ENCODE assay signal across 26 mouse cellular contexts in genomic region chr10:98291617-98292016, GRCm38 (mm10).
DNase-seq lines count a peak whose midpoint lies in the region; ATAC-seq and TF ChIP-seq lines count a peak whose summit lies in the region.
"Had no signal": no experiment of that assay in that cellular context is flagged by ENCODE, and none has a peak within 500 bp of the region (broad histone marks: within the 10 kb centered on the region; RNA-seq: fewer than 3 reads in every experiment).

No protein-coding gene starts in this region.

- no peak overlapping the region for H3K4me3 ChIP-seq in heart, adult 2 months
- no peak overlapping the region for H3K4me3 ChIP-seq in heart, embryonic 14.5 days (ENCODE audit: control insufficient read depth in 1 of 2, insufficient read depth in 1 of 2, low read depth in 1 of 2, low read length in 2 of 2)
- H3K4me3 ChIP-seq in heart, postnatal 0 days (ENCODE audit: low read depth, low read length), result no peak overlapping the region
- no peak overlapping the region for H3K4me3 ChIP-seq in lung, embryonic 16.5 days (ENCODE audit: low read length)
- H3K4me3 ChIP-seq: embryonic facial prominence, embryonic 10.5 days; embryonic facial prominence, embryonic 13.5 days; erythroblast, embryonic 14.5 days; forebrain, embryonic 12.5 days; forebrain, embryonic 15.5 days; heart, embryonic 10.5 days; hindbrain, embryonic 12.5 days; hindbrain, embryonic 15.5 days had no signal

- H3K4me2 ChIP-seq in heart, embryonic 14.5 days (ENCODE audit: low read length), result peak overlapping the region; percentile 30; the same call in 1 of the 2 replicates
- H3K4me2 ChIP-seq in heart, postnatal 0 days (ENCODE audit: low read depth, low read length), result no peak overlapping the region; the same call in 1 of the 2 replicates
- no peak overlapping the region for H3K4me2 ChIP-seq in lung, embryonic 16.5 days (ENCODE audit: low read depth, low read length)
- H3K4me2 ChIP-seq: embryonic facial prominence, embryonic 13.5 days; forebrain, embryonic 12.5 days; forebrain, embryonic 15.5 days; hindbrain, embryonic 12.5 days; hindbrain, embryonic 15.5 days had no signal

- H3K4me1 ChIP-seq in heart, adult 2 months (ENCODE audit: control insufficient read depth, insufficient read depth, low read length), result no peaks in the 10 kb centered on the region
- H3K4me1 ChIP-seq in heart, embryonic 14.5 days (ENCODE audit: control insufficient read depth in 2 of 2, insufficient read depth in 2 of 2, low read length in 2 of 2), result peaks cover 2 to 12% of the 10 kb centered on the region in 2 experiments; a peak in 2 of 4 replicates
- peaks cover 9% of the 10 kb centered on the region; the same call in 1 of the 2 replicates for H3K4me1 ChIP-seq in heart, postnatal 0 days (ENCODE audit: control insufficient read depth, insufficient read depth)
- H3K4me1 ChIP-seq in lung, embryonic 16.5 days (replicated peaks; ENCODE audit: control insufficient read depth, insufficient read depth, low read length), result peaks cover 6% of the 10 kb centered on the region
- H3K4me1 ChIP-seq: embryonic facial prominence, embryonic 13.5 days; forebrain, embryonic 12.5 days; forebrain, embryonic 15.5 days; hindbrain, embryonic 12.5 days; hindbrain, embryonic 15.5 days had no signal

- no peak for ATAC-seq in heart, embryonic 14.5 days (ENCODE audit: insufficient number of reproducible peaks, insufficient read depth, low FRiP score, low read depth)
- ATAC-seq in heart, postnatal 0 days (ENCODE audit: insufficient read depth, low read depth), result no peak
- peak; percentile 54 for ATAC-seq in lung, embryonic 16.5 days (ENCODE audit: low read depth)
- ATAC-seq: activated CD4-positive, CD25-positive, alpha-beta regulatory T cell, adult 4 months; forebrain, embryonic 15.5 days; intestine, postnatal 0 days had no signal

- intact Hi-C loops in heart, adult 2 months (cut with DNase I), result no loop called here
- intact Hi-C loops in heart, postnatal 10 days (cut with DNase I), result no loop called here

- TF ChIP-seq EP300 in heart, adult 2 months (IDR thresholded peaks at IDR 0.05; ENCODE audit: insufficient read depth, low read depth, low read length), result no peak
- no peak for TF ChIP-seq EP300 in heart, postnatal 0 days (IDR thresholded peaks at IDR 0.05; ENCODE audit: low read depth)

- H3K79me2 ChIP-seq in heart, adult 2 months (replicated peaks; ENCODE audit: control insufficient read depth, insufficient read depth, low read length), result no peaks in the 10 kb centered on the region

- H3K36me3 ChIP-seq in heart, adult 2 months (ENCODE audit: control insufficient read depth, insufficient read depth, low read length), result no peaks in the 10 kb centered on the region
- H3K36me3 ChIP-seq in heart, embryonic 14.5 days (ENCODE audit: control insufficient read depth, insufficient read depth, low read length), result no peaks in the 10 kb centered on the region
- no peaks in the 10 kb centered on the region for H3K36me3 ChIP-seq in heart, postnatal 0 days (replicated peaks; ENCODE audit: control insufficient read depth, insufficient read depth, low read length)
- H3K36me3 ChIP-seq in lung, embryonic 16.5 days (ENCODE audit: control insufficient read depth, insufficient read depth, low read length), result no peaks in the 10 kb centered on the region
- H3K36me3 ChIP-seq: embryonic facial prominence, embryonic 10.5 days; embryonic facial prominence, embryonic 13.5 days; forebrain, embryonic 12.5 days; forebrain, embryonic 15.5 days; heart, embryonic 10.5 days; hindbrain, embryonic 12.5 days; hindbrain, embryonic 15.5 days had no signal

- TF ChIP-seq POLR2A in heart, adult 2 months (IDR thresholded peaks at IDR 0.05; ENCODE audit: insufficient read depth, low read depth, low read length), result no peak

- DNase-seq in heart, adult 2 months, result no peak
- DNase-seq in heart, postnatal 10 days, result no peak
- DNase-seq in heart, adult 9 months (ENCODE audit: low spot score in 2 of 2), result no peak
- DNase-seq in heart, postnatal 0 days (ENCODE audit: low spot score), result no peak
- no peak for DNase-seq in heart, adult 11 months
- no peak for DNase-seq in lung, postnatal 14 days
- DNase-seq: adrenal gland, adult 8-10 months; adrenal gland, postnatal 25 days; cerebellum, adult 11-12 months; cerebellum, adult 8-10 months; cerebellum, postnatal 10 days; cerebellum, postnatal 36 days; embryo, embryonic 11 days; gastrocnemius, postnatal 25 days had no signal

- TF ChIP-seq CTCF in heart, adult 2 months (IDR thresholded peaks at IDR 0.05), result no peak
- no peak for TF ChIP-seq CTCF in heart, postnatal 0 days (IDR thresholded peaks at IDR 0.05; ENCODE audit: low read depth)

- no peak overlapping the region for H3K9ac ChIP-seq in heart, adult 2 months (ENCODE audit: low read depth, low read length)
- no peak overlapping the region for H3K9ac ChIP-seq in heart, embryonic 14.5 days (ENCODE audit: low read length)
- no peak overlapping the region for H3K9ac ChIP-seq in heart, postnatal 0 days (replicated peaks; ENCODE audit: low read depth, low read length)
- H3K9ac ChIP-seq in lung, embryonic 16.5 days (ENCODE audit: low read length), result no peak overlapping the region
- H3K9ac ChIP-seq: embryonic facial prominence, embryonic 13.5 days; forebrain, embryonic 12.5 days; forebrain, embryonic 15.5 days; hindbrain, embryonic 12.5 days; hindbrain, embryonic 15.5 days had no signal

- whole genome bisulfite sequencing in heart, adult 2 months, result 18% methylated on average over 4 of the region's 4 CpGs
- WGBS in heart, embryonic 14.5 days, result 8% methylated on average over 4 of the region's 4 CpGs
- 12% methylated on average over 4 of the region's 4 CpGs for WGBS in heart, postnatal 0 days
- WGBS in lung, embryonic 16.5 days, result 23% methylated on average over 4 of the region's 4 CpGs

- H3K9me3 ChIP-seq in heart, embryonic 14.5 days (ENCODE audit: control insufficient read depth, low read length), result no peaks in the 10 kb centered on the region
- H3K9me3 ChIP-seq in heart, postnatal 0 days (replicated peaks; ENCODE audit: control insufficient read depth, low read length), result no peaks in the 10 kb centered on the region
- no peaks in the 10 kb centered on the region for H3K9me3 ChIP-seq in lung, embryonic 16.5 days (ENCODE audit: control insufficient read depth, low read length)
- H3K9me3 ChIP-seq: embryonic facial prominence, embryonic 10.5 days; embryonic facial prominence, embryonic 13.5 days; forebrain, embryonic 12.5 days; forebrain, embryonic 15.5 days; heart, embryonic 10.5 days; hindbrain, embryonic 12.5 days; hindbrain, embryonic 15.5 days had no signal

- H3K27ac ChIP-seq in heart, adult 2 months, result peak overlapping the region; percentile 52
- peak overlapping the region in 1 of 2 experiments; percentile 35; a peak in 2 of 4 replicates for H3K27ac ChIP-seq in heart, embryonic 14.5 days (replicated peaks in 1 of 2; ENCODE audit: control insufficient read depth in 1 of 2, insufficient read depth in 1 of 2, low read depth in 2 of 2, low read length in 2 of 2)
- H3K27ac ChIP-seq in heart, postnatal 0 days (ENCODE audit: low read depth), result 0 out of 2 replicates have a peak overlapping the region, but pooled peaks have one; percentile 15
- H3K27ac ChIP-seq in lung, embryonic 16.5 days (ENCODE audit: low read length), result peak overlapping the region; percentile 70
- H3K27ac ChIP-seq: embryonic facial prominence, embryonic 10.5 days; embryonic facial prominence, embryonic 13.5 days; forebrain, embryonic 12.5 days; forebrain, embryonic 15.5 days; hindbrain, embryonic 12.5 days; hindbrain, embryonic 15.5 days had no signal

- no peaks in the 10 kb centered on the region for H3K27me3 ChIP-seq in heart, adult 2 months (ENCODE audit: control insufficient read depth, insufficient read depth, low read length)
- no peaks in the 10 kb centered on the region for H3K27me3 ChIP-seq in heart, embryonic 14.5 days (ENCODE audit: control insufficient read depth, insufficient read depth, low read length)
- H3K27me3 ChIP-seq in heart, postnatal 0 days (ENCODE audit: control insufficient read depth, insufficient read depth, low read length), result no peaks in the 10 kb centered on the region
- H3K27me3 ChIP-seq in lung, embryonic 16.5 days (ENCODE audit: control insufficient read depth, insufficient read depth, low read depth, low read length), result no peaks in the 10 kb centered on the region
- H3K27me3 ChIP-seq: embryonic facial prominence, embryonic 13.5 days; forebrain, embryonic 12.5 days; forebrain, embryonic 15.5 days; hindbrain, embryonic 12.5 days; hindbrain, embryonic 15.5 days had no signal
